Mouse (Mus musculus) kidney, postnatal 0 days (tissue): ENCODE measurements around the gene 6430571L13Rik. TPM values are rescaled to one million over a fixed set of nuclear protein-coding genes. Genes with fewer than 3 reads are reported as not detected.
A peak's percentile ranks its signal among the peaks of the same experiment; 100 is the strongest.

Experiments used
- ATAC-seq: fragments of 200-750 bp; cut with Nextera tagmentation; replicated peaks from 2 replicates; pipeline ENCODE4 v1.8.0; 2017; ENCODE audit warnings: low read depth, moderate number of reproducible peaks, moderate TSS enrichment, moderate library complexity; ENCODE audit not compliant: low FRiP score
- DNase-seq: peaks from one replicate; pipeline ENCODE4 v3.0.0-alpha.2; 2016; ENCODE audit warnings: low spot score
- H3K27ac ChIP-seq: fragments of 300-500 bp; sonication (generic); 2 replicates; pipeline ENCODE4 v1.5.1; 2014; ENCODE audit warnings: mild to moderate bottlenecking
- H3K27me3 ChIP-seq: fragments of 300-500 bp; sonication (generic); 2 replicates; pipeline ENCODE4 v1.6.1; 2014; ENCODE audit warnings: low read length, mixed read lengths; ENCODE audit not compliant: insufficient read depth
- H3K36me3 ChIP-seq: fragments of 300-500 bp; sonication (generic); 2 replicates; pipeline ENCODE4 v1.6.1; 2014; ENCODE audit warnings: low read length, mixed read lengths; ENCODE audit not compliant: insufficient read depth
- H3K4me1 ChIP-seq: fragments of 300-500 bp; sonication (generic); replicated peaks from 2 replicates; pipeline ENCODE4 v1.6.1; 2014; ENCODE audit warnings: antibody characterized with exemption, low read length, mixed read lengths; ENCODE audit not compliant: insufficient read depth
- H3K4me2 ChIP-seq: fragments of 300-500 bp; sonication (generic); 2 replicates; pipeline ENCODE4 v1.6.1; 2014; ENCODE audit warnings: mild to moderate bottlenecking, low read length, moderate library complexity, mixed read lengths
- H3K4me3 ChIP-seq: fragments of 300-500 bp; sonication (generic); replicated peaks from 2 replicates; pipeline ENCODE4 v1.5.1; 2014; ENCODE audit warnings: low read depth, low read length
- H3K9ac ChIP-seq: fragments of 300-500 bp; sonication (generic); 2 replicates; pipeline ENCODE4 v1.6.1; 2014; ENCODE audit warnings: low read depth, low read length
- H3K9me3 ChIP-seq: fragments of 300-500 bp; sonication (generic); replicated peaks from 2 replicates; pipeline ENCODE4 v1.6.1; 2016; ENCODE audit warnings: low read length, inconsistent platforms, mixed read lengths
- CTCF ChIP-seq: IDR thresholded peaks from 2 replicates; pipeline ENCODE4 v1.5.1; 2016; ENCODE audit warnings: antibody characterized with exemption, low read depth, mild to moderate bottlenecking, moderate library complexity
- WGBS: fragments of 180-500 bp; shearing (Covaris S2); extraction: QIAGEN DNeasy Blood & Tissue Kit; methylation state at CpG from one replicate; pipeline ENCODE4 v1.1.7; 2014; 5-methylcytosine and 5-hydroxymethylcytosine counted together
- polyA plus RNA-seq: library from polyadenylated mRNA; unstranded; fragments of >200 nt; fragmentation: Nextera tagmentation; extraction: Ambion mirVana; gene quantifications from 2 replicates; pipeline ENCODE4 v1.2.1, GENCODE M21; 2015

6430571L13Rik gene
- polyA plus RNA-seq, 1 experiment from 2014 or later: 2.0 TPM

DNA sequence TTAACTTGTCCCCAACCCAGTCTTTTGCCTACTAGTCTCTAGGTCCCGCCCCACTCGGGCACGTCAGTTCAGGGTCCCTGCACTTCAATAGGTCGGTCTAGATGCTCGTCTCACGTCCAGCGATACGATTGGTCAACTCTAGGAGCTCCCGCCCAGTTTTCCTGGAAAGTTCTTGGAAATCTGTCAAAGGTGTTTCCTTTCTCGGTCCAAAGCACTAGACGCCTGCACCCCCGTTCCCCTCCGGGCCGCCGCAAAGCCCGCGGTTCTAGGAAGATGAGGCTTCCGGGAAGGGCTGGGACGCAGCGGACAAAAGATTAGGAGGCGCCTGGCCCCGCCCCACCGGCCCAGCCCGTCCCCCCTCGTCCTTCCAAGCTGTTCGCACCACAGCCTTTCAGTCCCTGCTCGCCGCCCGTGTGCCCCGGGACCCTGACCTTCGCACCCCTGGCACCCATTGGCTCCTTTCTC lies 43.9 kb upstream of the 6430571L13Rik start:
- WGBS: under 1% methylated on average over 31 of the region's 31 CpGs
- Histone ChIP-seq H3K4me2 (peak overlapping the region; percentile 86), H3K9me3 (no peaks in the 10 kb centered on the region), H3K9ac (peak overlapping the region; percentile 86), H3K36me3 (peaks cover 17% of the 10 kb centered on the region; the same call in 1 of the 2 replicates), H3K27ac (peak overlapping the region; percentile 92), H3K27me3 (no peaks in the 10 kb centered on the region), H3K4me1 (peaks cover 8% of the 10 kb centered on the region), H3K4me3 (peak overlapping the region; percentile 73)
- TF ChIP-seq CTCF: 0 out of 2 replicates have a peak, but pooled peaks have one; percentile 0
- ATAC-seq: peak; percentile 95
- peak; percentile 99 for DNase-seq

DNA sequence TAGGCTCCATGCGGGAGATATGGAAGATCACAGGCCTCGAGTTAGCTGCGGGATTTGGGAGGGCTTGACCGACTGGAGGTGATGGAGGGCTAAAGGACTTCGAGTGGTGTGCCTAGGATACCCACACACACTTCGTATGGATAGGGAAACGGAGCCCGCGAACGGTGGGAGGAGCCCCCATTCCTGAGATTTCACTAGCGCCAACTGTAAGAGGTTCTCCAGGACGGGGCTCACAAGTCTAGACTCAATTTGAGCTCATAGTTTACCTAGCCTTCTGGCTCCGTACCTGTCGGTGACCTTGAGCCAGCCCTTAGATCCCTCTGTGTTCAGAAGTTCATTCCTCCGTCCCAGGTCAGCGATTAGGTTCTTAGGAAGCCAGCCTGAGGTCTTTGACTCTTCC lies 43.3 kb upstream of the 6430571L13Rik start:
- TF ChIP-seq CTCF: no peak
- Histone ChIP-seq H3K4me2 (peak overlapping the region; percentile 86), H3K4me3 (peak overlapping the region; percentile 73), H3K9me3 (no peaks in the 10 kb centered on the region), H3K27ac (peak overlapping the region; percentile 92), H3K9ac (peak overlapping the region; percentile 86), H3K4me1 (peaks cover 8% of the 10 kb centered on the region), H3K36me3 (peaks cover 23% of the 10 kb centered on the region; the same call in 1 of the 2 replicates), H3K27me3 (no peaks in the 10 kb centered on the region)
- DNase-seq: peak; percentile 56
- 3% methylated on average over 16 of the region's 16 CpGs for WGBS
- no peak for ATAC-seq

DNA sequence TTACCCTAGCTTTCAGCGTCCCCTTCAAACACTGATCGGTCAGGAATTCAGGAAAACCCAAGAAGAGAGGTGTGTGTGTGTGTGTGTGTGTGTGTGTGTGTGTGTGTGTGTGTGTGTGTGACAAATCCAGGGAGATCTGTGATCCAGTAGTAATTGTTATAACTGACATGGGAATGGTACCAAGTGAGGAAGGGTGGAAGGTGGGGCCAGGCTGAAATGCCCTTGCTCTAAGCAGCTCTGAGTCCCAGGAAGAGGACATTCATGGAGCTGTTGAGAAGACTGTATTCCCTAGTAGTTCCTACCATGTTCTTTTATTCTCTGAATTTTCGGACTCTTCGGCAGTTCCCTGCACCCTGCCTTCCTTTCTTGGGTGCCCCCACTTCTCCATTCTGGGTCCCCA lies 42.7 kb upstream of the 6430571L13Rik start:
- Histone ChIP-seq H3K9ac (peak overlapping the region; percentile 86), H3K4me1 (peaks cover 8% of the 10 kb centered on the region), H3K4me3 (peak overlapping the region; percentile 73), H3K27me3 (no peaks in the 10 kb centered on the region), H3K36me3 (peaks cover 23% of the 10 kb centered on the region; the same call in 1 of the 2 replicates), H3K4me2 (peak overlapping the region; percentile 86), H3K9me3 (no peaks in the 10 kb centered on the region), H3K27ac (peak overlapping the region; percentile 92)
- no peak for DNase-seq
- TF ChIP-seq CTCF: no peak
- no peak for ATAC-seq
- WGBS: 67% methylated on average over 4 of the region's 4 CpGs

DNA sequence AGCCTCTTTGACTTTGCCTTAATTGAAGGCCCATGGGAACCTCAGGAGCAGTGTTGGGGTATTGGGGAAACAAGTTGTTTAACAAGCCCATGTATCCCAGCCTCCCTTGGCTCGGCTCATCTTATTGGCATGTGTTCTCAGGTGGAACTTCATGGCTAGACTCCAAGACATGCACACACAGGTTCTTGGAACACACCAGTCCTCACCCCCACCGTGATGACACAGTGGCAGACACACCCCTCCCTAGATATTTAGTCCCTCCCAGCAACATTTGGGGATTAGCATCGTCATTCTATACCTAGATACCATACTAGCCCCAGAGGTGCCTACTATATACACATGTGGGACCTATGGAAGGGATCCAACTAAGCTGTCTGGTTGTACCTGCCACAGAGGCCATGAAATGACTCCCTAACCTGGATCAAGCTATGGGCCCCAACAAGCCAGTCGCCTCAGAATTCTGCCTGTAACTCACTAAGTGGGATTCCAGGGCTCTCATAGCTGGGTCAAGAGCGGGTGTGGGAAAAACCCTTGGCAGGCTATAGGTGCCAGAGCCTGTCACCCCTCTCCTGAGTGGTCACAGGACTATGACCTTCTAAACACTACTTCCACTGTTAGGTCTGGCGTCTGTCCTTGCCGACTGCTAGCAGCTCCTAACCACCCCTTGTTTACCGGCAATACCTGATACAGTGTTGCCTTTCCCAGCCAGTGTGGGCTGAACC lies 42.2 kb upstream of the 6430571L13Rik start:
- no peak for TF ChIP-seq CTCF
- Histone ChIP-seq H3K27ac (peak overlapping the region; percentile 92), H3K36me3 (peaks cover 23% of the 10 kb centered on the region; the same call in 1 of the 2 replicates), H3K9me3 (no peaks in the 10 kb centered on the region), H3K4me1 (peaks cover 8% of the 10 kb centered on the region), H3K9ac (no peak overlapping the region), H3K4me2 (peak overlapping the region; percentile 86), H3K27me3 (no peaks in the 10 kb centered on the region), H3K4me3 (peak overlapping the region; percentile 73)
- ATAC-seq (no peak), DNase-seq (no peak)
- WGBS: 63% methylated on average over 8 of the region's 8 CpGs

DNA sequence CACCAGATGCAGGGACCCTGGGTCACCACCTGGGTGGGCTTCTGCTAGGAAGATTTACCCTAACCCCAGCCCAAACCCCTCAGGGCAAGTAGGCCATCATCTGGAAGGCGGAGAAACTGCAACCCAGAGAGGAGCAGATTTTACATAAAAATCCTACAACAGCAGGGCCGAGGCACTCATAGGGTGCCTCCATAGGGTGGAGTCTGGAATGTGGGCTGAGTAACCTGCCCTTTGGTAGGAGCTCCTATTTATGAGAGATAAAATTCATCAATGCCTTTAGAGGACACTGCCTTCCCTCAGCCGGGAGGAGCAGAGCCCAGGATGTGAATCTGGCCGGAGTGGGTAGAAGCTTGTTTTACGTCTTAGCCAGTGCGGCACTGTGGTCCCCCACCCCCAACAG lies 41.5 kb upstream of the 6430571L13Rik start:
- peak; percentile 6; the same call in 1 of the 2 replicates for TF ChIP-seq CTCF
- ATAC-seq: no peak
- peaks cover 23% of the 10 kb centered on the region; the same call in 1 of the 2 replicates for H3K36me3 ChIP-seq
- H3K4me3 ChIP-seq: 0 out of 2 replicates have a peak overlapping the region, but pooled peaks have one; percentile 12
- peak overlapping the region; percentile 49; the same call in 1 of the 2 replicates for H3K9ac ChIP-seq
- peak overlapping the region; percentile 86 for H3K4me2 ChIP-seq
- H3K4me1 ChIP-seq: peaks cover 8% of the 10 kb centered on the region
- H3K27ac ChIP-seq: peak overlapping the region; percentile 43; the same call in 1 of the 2 replicates
- 82% methylated on average over 6 of the region's 6 CpGs for whole genome bisulfite sequencing
- H3K27me3 ChIP-seq: no peaks in the 10 kb centered on the region
- H3K9me3 ChIP-seq: no peaks in the 10 kb centered on the region
- no peak for DNase-seq

DNA sequence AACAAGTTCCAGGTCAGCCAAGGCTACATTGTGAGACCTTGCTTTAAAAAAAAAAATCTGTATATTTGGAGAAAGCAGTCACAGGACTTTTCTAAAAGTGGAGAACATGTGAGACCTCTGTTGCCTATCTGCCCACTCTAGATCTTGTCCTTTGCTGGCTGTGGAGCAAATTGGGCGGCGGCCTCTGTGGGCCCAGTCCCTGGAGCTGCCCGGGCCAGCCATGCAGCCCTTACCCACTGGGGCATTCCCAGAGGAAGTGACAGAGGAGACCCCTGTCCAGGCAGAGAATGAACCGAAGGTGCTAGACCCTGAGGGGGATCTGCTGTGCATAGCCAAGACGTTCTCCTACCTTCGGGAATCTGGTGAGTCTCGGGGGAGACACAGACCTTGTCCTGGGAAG lies 40.6 kb upstream of the 6430571L13Rik start:
- no peak for DNase-seq
- no peak overlapping the region for H3K9ac ChIP-seq
- no peak for ATAC-seq
- no peak overlapping the region for H3K4me3 ChIP-seq
- TF ChIP-seq CTCF: no peak
- peak overlapping the region; percentile 18; the same call in 1 of the 2 replicates for H3K4me2 ChIP-seq
- no peaks in the 10 kb centered on the region for H3K9me3 ChIP-seq
- no peaks in the 10 kb centered on the region for H3K27me3 ChIP-seq
- H3K36me3 ChIP-seq: peaks cover 23% of the 10 kb centered on the region; the same call in 1 of the 2 replicates
- WGBS: 83% methylated on average over 7 of the region's 7 CpGs
- peaks cover 8% of the 10 kb centered on the region for H3K4me1 ChIP-seq
- H3K27ac ChIP-seq: no peak overlapping the region
